Mouse (Mus musculus): Measurements from ENCODE around the gene Amd2. TPM values are rescaled to one million over a fixed set of nuclear protein-coding genes. Genes with fewer than 3 reads are reported as not detected.

Amd2 gene
- polyA plus RNA-seq (2012; rRNA removed) = 0.17 TPM in 1 of 2 replicates, not detected in the other

DNA sequence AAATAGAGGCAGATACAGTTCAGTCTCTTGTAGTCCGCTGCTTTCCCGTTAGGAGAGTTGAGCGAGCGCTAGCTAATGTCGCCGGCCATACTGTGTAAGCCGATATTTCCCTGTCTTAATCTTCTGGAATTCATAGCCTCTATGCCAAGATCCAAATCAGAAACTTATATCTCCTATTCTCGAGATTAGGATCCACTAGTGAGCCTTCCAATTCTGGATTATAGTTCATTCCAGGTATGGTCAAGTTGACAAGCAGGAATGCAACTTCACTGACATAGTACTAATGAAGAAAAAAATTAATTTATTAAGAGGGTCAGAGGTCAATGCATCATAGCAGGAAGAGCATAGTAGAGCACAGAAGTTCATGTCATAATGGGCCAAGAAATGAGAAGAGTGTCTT is at the start of gene Amd2:
Gene Amd2 (minus strand): TSS at position 101 of the 400 bp plus-strand sequence.
- H3K4me1 ChIP-seq (ENCODE audit: control insufficient read depth, insufficient read depth, low read length) = no peaks in the 10 kb centered on the region
- TF ChIP-seq POLR2A (IDR thresholded peaks at IDR 0.05; ENCODE audit: low read depth, low read length) (no peak), CTCF (conservative IDR thresholded peaks at IDR 0.05; ENCODE audit: insufficient read depth, insufficient read length, low read depth, low read length) (no peak)
- no peaks in the 10 kb centered on the region for H3K36me3 ChIP-seq (ENCODE audit: control insufficient read depth, insufficient read depth, low read length)
- H3K27ac ChIP-seq (ENCODE audit: insufficient read depth, low read depth, low read length) = no peak within 1 kb of the TSS
- DNase-seq = no peak
- no peaks in the 10 kb centered on the region for H3K27me3 ChIP-seq (replicated peaks; ENCODE audit: control insufficient read depth, insufficient read depth, low read length)
- WGBS = 92% methylated on average over 8 of the region's 8 CpGs
- H3K4me3 ChIP-seq (ENCODE audit: insufficient read depth, low read depth, low read length) = no peak within 1 kb of the TSS

- no peak overlapping the region for H3K27ac ChIP-seq (ENCODE audit: insufficient read depth, low read depth, low read length)
- H3K4me3 ChIP-seq (ENCODE audit: insufficient read depth, low read depth, low read length) = no peak overlapping the region
- no peaks in the 10 kb centered on the region for H3K4me1 ChIP-seq (ENCODE audit: control insufficient read depth, insufficient read depth, low read length)
- no peak for TF ChIP-seq CTCF (conservative IDR thresholded peaks at IDR 0.05; ENCODE audit: insufficient read depth, insufficient read length, low read depth, low read length)
- no peak for TF ChIP-seq POLR2A (IDR thresholded peaks at IDR 0.05; ENCODE audit: low read depth, low read length)
- 66% methylated on average over 3 of the region's 3 CpGs for WGBS
- no peak for DNase-seq
- H3K27me3 ChIP-seq (replicated peaks; ENCODE audit: control insufficient read depth, insufficient read depth, low read length) = no peaks in the 10 kb centered on the region
- no peaks in the 10 kb centered on the region for H3K36me3 ChIP-seq (ENCODE audit: control insufficient read depth, insufficient read depth, low read length)
Measured at GRCm38 (mm10) chr10:35761280-35761679, 49.6 kb upstream of the Amd2 start.

GRCm38 (mm10) chr10:35737639-35738038 is 25.9 kb upstream of the Amd2 start:
- no peaks in the 10 kb centered on the region for H3K4me1 ChIP-seq (ENCODE audit: control insufficient read depth, insufficient read depth, low read length)
- no peaks in the 10 kb centered on the region for H3K36me3 ChIP-seq (ENCODE audit: control insufficient read depth, insufficient read depth, low read length)
- H3K27me3 ChIP-seq (replicated peaks; ENCODE audit: control insufficient read depth, insufficient read depth, low read length) = no peaks in the 10 kb centered on the region
- 92% methylated on average over 2 of the region's 2 CpGs for WGBS
- no peak overlapping the region for H3K27ac ChIP-seq (ENCODE audit: insufficient read depth, low read depth, low read length)
- no peak for DNase-seq
- no peak overlapping the region for H3K4me3 ChIP-seq (ENCODE audit: insufficient read depth, low read depth, low read length)
- no peak for TF ChIP-seq CTCF (conservative IDR thresholded peaks at IDR 0.05; ENCODE audit: insufficient read depth, insufficient read length, low read depth, low read length)
- TF ChIP-seq POLR2A (IDR thresholded peaks at IDR 0.05; ENCODE audit: low read depth, low read length) = no peak

DNA sequence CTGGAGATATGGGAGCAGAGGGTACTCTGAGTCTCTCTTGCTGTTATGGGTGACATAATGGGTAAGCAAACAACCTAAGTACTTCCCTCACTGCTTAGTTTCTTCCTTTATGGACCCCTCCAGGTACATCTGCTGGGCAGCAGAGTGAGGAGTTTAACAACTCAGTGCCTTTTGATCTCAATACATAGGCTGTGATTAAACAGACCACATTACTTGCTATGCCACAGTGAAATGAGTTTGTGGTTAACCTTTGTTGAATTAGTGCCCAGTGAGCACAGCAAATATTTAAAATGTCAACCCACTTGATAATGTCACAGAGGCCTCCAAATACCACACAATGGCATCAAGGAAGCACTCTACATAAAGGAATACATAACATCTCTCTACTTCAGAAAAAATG is 2.6 kb upstream of the Amd2 start:
- H3K4me3 ChIP-seq (ENCODE audit: insufficient read depth, low read depth, low read length) = no peak overlapping the region
- DNase-seq = no peak

More for the DNA sequence above, 2.6 kb upstream of the Amd2 start:
- TF ChIP-seq POLR2A (IDR thresholded peaks at IDR 0.05; ENCODE audit: low read depth, low read length) = no peak
- no peak for TF ChIP-seq CTCF (conservative IDR thresholded peaks at IDR 0.05; ENCODE audit: insufficient read depth, insufficient read length, low read depth, low read length)
- Histone ChIP-seq H3K4me1 (ENCODE audit: control insufficient read depth, insufficient read depth, low read length) (no peaks in the 10 kb centered on the region), H3K36me3 (ENCODE audit: control insufficient read depth, insufficient read depth, low read length) (no peaks in the 10 kb centered on the region), H3K27ac (ENCODE audit: insufficient read depth, low read depth, low read length) (no peak overlapping the region), H3K27me3 (replicated peaks; ENCODE audit: control insufficient read depth, insufficient read depth, low read length) (no peaks in the 10 kb centered on the region)

All from kidney, adult 2 months (tissue).